Mouse (Mus musculus) intestine, postnatal 0 days (tissue): Measurements from ENCODE around the gene Mast4. TPM values are rescaled to one million over a fixed set of nuclear protein-coding genes. Genes with fewer than 3 reads are reported as not detected.

Experiments used
- ATAC-seq: fragments of 200-750 bp; cut with Nextera tagmentation; 2 replicates; pipeline ENCODE4 v1.8.0; 2017; ENCODE audit warnings: mild to moderate bottlenecking, moderate TSS enrichment, moderate library complexity
- H3K27ac ChIP-seq: fragments of 300-500 bp; sonication (generic); 2 replicates; pipeline ENCODE4 v1.5.1; 2014; ENCODE audit warnings: mild to moderate bottlenecking, low read depth, low read length, moderate library complexity
- H3K27me3 ChIP-seq: fragments of 300-500 bp; sonication (generic); replicated peaks from 2 replicates; pipeline ENCODE4 v1.6.1; 2014; ENCODE audit warnings: low read length, mixed read lengths; ENCODE audit not compliant: control insufficient read depth, insufficient read depth
- H3K36me3 ChIP-seq: fragments of 300-500 bp; sonication (generic); 2 replicates; pipeline ENCODE4 v1.6.1; 2014; ENCODE audit warnings: mild to moderate bottlenecking, moderate library complexity; ENCODE audit not compliant: control insufficient read depth, insufficient read depth
- H3K4me1 ChIP-seq: fragments of 300-500 bp; sonication (generic); replicated peaks from 2 replicates; pipeline ENCODE4 v1.6.1; 2014; ENCODE audit warnings: antibody characterized with exemption, low read length, mixed read lengths; ENCODE audit not compliant: control insufficient read depth, insufficient read depth
- H3K4me2 ChIP-seq: fragments of 300-500 bp; sonication (generic); replicated peaks from 2 replicates; pipeline ENCODE4 v1.6.1; 2014; ENCODE audit warnings: low read depth, mild to moderate bottlenecking, moderate library complexity
- H3K4me3 ChIP-seq: fragments of 300-500 bp; sonication (generic); 2 replicates; pipeline ENCODE4 v1.5.1; 2014; ENCODE audit warnings: low read depth, low read length
- H3K9ac ChIP-seq: fragments of 300-500 bp; sonication (generic); 2 replicates; pipeline ENCODE4 v1.6.1; 2014; ENCODE audit warnings: mild to moderate bottlenecking, low read depth, low read length
- H3K9me3 ChIP-seq: fragments of 300-500 bp; sonication (generic); 2 replicates; pipeline ENCODE4 v1.6.1; 2016; ENCODE audit warnings: mixed run types; ENCODE audit not compliant: control insufficient read depth
- CTCF ChIP-seq: sonication (generic); IDR thresholded peaks from 2 replicates; pipeline ENCODE4 v1.5.1; 2016; ENCODE audit warnings: low read depth, mild to moderate bottlenecking, control low read depth, antibody characterized with exemption, moderate library complexity
- WGBS: fragments of 180-500 bp; shearing (Covaris S2); extraction: QIAGEN DNeasy Blood & Tissue Kit; methylation state at CpG from one replicate; pipeline ENCODE4 v1.1.7; 2014; 5-methylcytosine and 5-hydroxymethylcytosine counted together
- polyA plus RNA-seq: library from polyadenylated mRNA; unstranded; fragments of >200 nt; fragmentation: Nextera tagmentation; extraction: Ambion mirVana; gene quantifications from 2 replicates; pipeline ENCODE4 v1.2.1, GENCODE M21; 2015

Mast4 gene
- polyA plus RNA-seq, 1 experiment from 2014 or later, result 6.1 TPM

DNA sequence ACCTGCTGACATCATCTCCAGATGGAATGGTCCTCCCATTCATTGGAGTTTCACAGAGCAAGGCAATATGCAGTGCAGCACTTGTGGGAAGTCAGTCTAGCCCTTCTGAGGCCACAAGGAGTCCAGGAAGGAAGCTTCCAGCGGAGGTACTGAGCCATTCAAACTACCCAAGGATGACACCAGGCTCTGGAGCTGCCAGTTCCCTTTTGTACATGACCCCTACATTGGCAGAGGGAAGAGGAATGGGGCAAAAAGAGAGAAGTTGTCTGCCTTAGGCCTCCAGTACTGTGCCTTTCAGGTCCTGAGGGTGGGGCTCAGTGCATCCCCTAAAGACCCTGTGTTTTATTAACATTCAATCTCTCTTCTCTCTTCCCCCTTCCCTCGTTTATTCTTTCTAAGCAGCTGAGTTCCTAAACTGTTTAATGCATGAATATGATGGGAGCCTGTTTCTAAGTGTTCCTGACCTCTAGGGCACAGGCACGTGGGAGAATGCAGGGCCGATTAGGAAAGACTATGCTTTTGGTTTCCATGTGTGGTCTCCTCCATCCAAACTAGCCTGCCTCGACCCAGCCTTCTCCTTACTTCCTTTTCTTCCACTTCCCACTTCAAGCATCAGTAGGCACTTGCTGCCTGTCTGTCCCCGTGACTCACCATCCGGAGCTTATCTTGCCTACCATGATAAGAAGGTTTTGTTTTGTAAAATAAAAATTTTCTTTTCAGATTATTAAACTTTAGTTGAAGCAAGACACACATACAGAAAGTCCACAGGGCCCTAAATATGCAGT is 639.0 kb downstream of the Mast4 start:
- Histone ChIP-seq H3K36me3 (no peaks in the 10 kb centered on the region), H3K9ac (no peak overlapping the region), H3K4me3 (no peak overlapping the region), H3K4me2 (no peak overlapping the region), H3K27ac (no peak overlapping the region), H3K9me3 (no peaks in the 10 kb centered on the region), H3K27me3 (no peaks in the 10 kb centered on the region), H3K4me1 (no peaks in the 10 kb centered on the region)
- no peak for ATAC-seq
- no peak for TF ChIP-seq CTCF
- 54% methylated on average over 7 of the region's 7 CpGs for WGBS

DNA sequence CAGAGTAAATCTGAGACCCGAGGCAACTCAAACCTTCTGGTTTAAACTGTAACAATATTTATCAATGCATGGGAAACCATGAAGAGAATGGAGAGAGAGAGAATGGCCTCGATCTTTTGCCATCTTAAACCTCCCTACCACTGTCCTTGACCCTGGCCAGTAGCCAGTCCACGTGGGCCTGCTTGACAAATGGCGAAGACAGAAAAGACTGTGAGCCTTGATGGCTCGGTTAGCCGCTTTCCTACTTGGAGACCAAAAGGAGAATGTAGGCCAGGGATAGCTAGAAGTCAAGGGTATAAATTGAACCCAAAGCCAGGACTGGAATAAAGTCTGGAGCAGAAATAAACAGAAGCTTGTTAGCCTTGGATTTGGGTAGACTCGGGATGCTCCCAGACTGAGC is 640.1 kb downstream of the Mast4 start:
- Histone ChIP-seq H3K9ac (no peak overlapping the region), H3K27ac (no peak overlapping the region), H3K9me3 (no peaks in the 10 kb centered on the region), H3K4me1 (no peaks in the 10 kb centered on the region), H3K36me3 (no peaks in the 10 kb centered on the region), H3K4me3 (no peak overlapping the region), H3K4me2 (no peak overlapping the region), H3K27me3 (no peaks in the 10 kb centered on the region)
- ATAC-seq, result no peak
- WGBS, result 88% methylated on average over 7 of the region's 7 CpGs
- TF ChIP-seq CTCF, result no peak

DNA sequence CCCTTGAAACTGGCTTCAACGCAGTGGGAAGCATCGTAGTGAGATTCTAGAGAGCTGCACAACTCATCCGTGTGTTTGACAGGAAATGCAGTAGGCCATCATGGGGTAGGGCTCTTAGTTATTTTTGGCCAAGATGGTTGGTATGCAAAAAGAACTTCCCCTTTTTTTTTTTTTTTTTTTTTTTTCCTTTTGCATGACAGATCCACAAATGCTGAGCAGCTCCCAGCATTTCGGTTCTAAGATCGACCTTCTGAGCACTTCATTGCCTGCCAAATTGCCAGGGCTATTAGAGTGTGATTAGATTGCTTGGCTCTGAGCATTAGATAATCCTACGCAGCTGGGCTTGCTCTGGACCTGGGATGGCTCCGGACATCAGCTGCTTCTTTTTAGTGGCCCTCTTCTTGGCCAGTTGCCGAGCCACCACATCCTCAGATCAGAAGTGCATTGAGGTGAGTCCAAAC is 640.9 kb downstream of the Mast4 start, which contains the start of gene Cd180:
Gene Cd180, plus strand, starts transcription at position 218 of the 461 bp plus-strand sequence.
- no peaks in the 10 kb centered on the region for H3K9me3 ChIP-seq
- WGBS, result 69% methylated on average over 8 of the region's 8 CpGs
- no peak within 1 kb of the TSS for H3K4me2 ChIP-seq
- H3K4me1 ChIP-seq, result no peaks in the 10 kb centered on the region
- H3K27me3 ChIP-seq, result no peaks in the 10 kb centered on the region
- H3K27ac ChIP-seq, result no peak within 1 kb of the TSS
- no peaks in the 10 kb centered on the region for H3K36me3 ChIP-seq
- no peak for ATAC-seq
- H3K9ac ChIP-seq, result no peak within 1 kb of the TSS
- no peak for TF ChIP-seq CTCF
- H3K4me3 ChIP-seq, result no peak within 1 kb of the TSS

DNA sequence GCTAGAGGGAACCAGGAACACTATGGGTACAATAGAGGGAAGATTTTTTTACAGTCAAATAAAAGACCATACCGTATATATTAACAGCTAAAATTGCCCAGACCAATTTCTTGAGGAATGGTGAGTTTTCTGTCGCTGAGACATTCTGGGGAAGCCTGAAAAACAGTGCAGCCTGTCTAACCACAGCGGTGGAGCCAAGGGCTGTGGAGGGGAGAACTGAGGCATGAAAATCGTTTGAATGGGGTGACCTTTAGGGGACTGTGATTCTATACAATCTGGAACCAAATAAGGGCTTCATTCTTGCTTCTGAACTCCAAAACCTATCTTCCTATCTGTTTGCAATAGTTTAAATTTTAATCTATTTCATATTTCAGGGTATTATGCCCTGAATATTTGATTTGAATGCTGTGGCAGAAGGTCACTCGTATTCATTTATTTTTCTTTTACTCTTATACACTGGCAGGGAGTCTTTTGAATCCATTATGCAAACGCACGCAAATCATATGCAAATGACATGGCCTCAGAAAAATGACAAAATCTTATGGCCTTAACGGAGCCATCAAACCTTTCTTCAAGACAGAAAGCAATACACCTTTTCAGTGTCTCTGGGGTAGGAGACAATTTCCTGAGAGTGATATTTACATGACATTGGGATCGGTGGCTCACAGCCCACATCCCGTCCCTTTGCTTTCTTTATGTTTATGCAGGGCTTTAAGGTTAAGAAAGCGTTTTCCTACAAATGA is 642.7 kb downstream of the Mast4 start:
- no peaks in the 10 kb centered on the region for H3K36me3 ChIP-seq
- 79% methylated on average over 11 of the region's 11 CpGs for WGBS
- no peak overlapping the region for H3K4me2 ChIP-seq
- H3K4me1 ChIP-seq, result no peaks in the 10 kb centered on the region
- H3K9me3 ChIP-seq, result no peaks in the 10 kb centered on the region
- ATAC-seq, result no peak
- no peaks in the 10 kb centered on the region for H3K27me3 ChIP-seq
- no peak overlapping the region for H3K9ac ChIP-seq
- no peak overlapping the region for H3K27ac ChIP-seq
- no peak overlapping the region for H3K4me3 ChIP-seq
- no peak for TF ChIP-seq CTCF

DNA sequence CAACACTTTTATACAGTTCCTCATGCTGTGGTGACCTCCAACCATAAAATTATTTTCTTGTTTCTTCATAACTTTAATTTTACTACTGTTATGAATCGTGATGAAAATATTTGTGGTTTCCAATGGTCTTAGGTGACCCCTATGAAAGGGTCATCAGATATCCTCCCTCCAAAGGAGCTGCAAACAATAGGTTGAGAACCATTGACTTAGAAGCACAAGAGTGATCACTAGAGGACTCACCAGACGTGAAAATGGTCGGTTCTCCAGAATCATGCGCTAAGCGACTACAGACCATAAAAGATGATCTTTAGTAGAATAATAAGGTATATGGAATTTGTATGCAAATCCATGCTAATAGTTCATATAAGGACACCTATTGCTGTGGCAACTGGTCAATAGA is 644.1 kb downstream of the Mast4 start:
- no peak for ATAC-seq
- TF ChIP-seq CTCF, result no peak
- Histone ChIP-seq H3K36me3 (no peaks in the 10 kb centered on the region), H3K9me3 (no peaks in the 10 kb centered on the region), H3K4me3 (no peak overlapping the region), H3K4me2 (no peak overlapping the region), H3K4me1 (no peaks in the 10 kb centered on the region), H3K27me3 (no peaks in the 10 kb centered on the region), H3K9ac (no peak overlapping the region), H3K27ac (no peak overlapping the region)
- 85% methylated on average over 5 of the region's 5 CpGs for WGBS

DNA sequence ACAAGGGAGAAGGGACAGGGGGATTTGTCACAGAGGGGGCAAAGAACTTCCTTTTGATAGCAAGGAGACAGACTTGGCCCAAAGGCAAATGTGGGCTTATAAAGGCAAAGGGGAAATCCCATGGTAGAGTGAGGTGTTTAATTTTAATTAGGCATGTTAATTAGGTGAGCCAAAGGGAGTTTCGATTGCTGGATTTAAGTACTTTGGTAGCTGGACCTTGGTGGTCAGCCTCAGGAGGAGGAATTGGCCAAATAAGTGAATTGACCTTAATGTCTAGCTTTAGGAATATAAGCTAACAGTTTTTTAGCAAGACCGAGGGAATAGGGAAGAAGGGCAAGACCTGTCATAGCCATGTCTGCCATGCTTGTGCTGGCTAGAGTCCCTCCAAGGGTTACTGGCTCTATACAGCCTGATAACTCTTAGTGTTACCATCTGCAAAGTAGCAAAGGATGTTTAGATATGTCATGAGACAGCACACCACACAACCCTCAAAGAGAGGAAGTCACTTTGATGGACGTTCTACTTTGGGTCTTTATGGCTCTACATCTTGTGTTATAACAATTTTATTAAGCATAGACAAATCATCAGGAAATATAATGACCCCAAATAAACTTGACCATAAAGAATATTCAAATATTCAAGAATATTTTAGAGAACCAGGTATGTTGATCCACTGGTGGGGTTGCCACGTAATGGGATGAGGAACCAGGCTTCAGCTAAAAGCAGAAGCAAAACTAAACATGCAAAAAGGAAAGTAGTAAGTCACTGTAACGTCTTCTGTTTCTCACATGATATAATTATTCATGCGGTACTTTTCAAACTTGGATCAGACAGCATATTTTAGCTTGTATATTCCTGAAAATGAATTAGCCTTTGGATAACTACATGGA is 644.9 kb downstream of the Mast4 start:
- no peak overlapping the region for H3K4me2 ChIP-seq
- H3K36me3 ChIP-seq, result no peaks in the 10 kb centered on the region
- WGBS, result 73% methylated on average over 6 of the region's 6 CpGs
- H3K27ac ChIP-seq, result no peak overlapping the region
- TF ChIP-seq CTCF, result no peak
- no peak overlapping the region for H3K4me3 ChIP-seq
- H3K4me1 ChIP-seq, result no peaks in the 10 kb centered on the region
- H3K27me3 ChIP-seq, result no peaks in the 10 kb centered on the region
- no peak overlapping the region for H3K9ac ChIP-seq
- ATAC-seq, result no peak
- no peaks in the 10 kb centered on the region for H3K9me3 ChIP-seq
